Mouse (Mus musculus): ENCODE data around the gene Hecw2. TPM values are rescaled to one million over a fixed set of nuclear protein-coding genes. Genes with fewer than 3 reads are reported as not detected.

Hecw2 gene
- polyA plus RNA-seq, 1 experiment from 2014 or later: 5.5 TPM

DNA sequence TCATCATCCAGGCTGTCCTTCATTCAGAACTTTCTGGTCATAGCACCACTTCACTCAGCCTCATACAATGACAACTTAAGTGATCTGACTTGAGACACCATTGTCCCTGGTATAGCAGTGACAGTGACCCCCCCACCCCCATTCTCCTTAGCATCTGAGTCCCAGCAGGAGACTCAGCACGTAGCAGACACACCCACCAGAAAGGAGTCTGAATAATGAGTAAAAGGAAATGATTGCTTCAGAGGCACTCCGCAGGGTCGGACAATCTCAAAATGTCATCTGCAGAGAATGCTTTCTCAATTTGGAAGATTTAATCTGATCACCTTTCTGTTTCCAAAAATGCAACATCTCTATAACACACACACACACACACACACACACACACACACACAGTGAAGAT lies 253.4 kb downstream of the Hecw2 start:
- Histone ChIP-seq H3K36me3 (ENCODE audit: control insufficient read depth, insufficient read depth, low read length) (no peaks in the 10 kb centered on the region), H3K4me1 (ENCODE audit: control insufficient read depth, insufficient read depth, low read length) (peaks cover 3% of the 10 kb centered on the region; the same call in 1 of the 2 replicates), H3K27me3 (ENCODE audit: control insufficient read depth, insufficient read depth, low read length) (no peaks in the 10 kb centered on the region), H3K9me3 (ENCODE audit: control insufficient read depth, low read length) (no peaks in the 10 kb centered on the region), H3K27ac (ENCODE audit: low read depth, low read length) (no peak overlapping the region), H3K4me2 (ENCODE audit: low read depth) (no peak overlapping the region), H3K9ac (ENCODE audit: low read length) (no peak overlapping the region), H3K4me3 (ENCODE audit: low read depth, low read length) (no peak overlapping the region)
- ATAC-seq (ENCODE audit: insufficient read depth, low FRiP score, low TSS enrichment) (no peak), DNase-seq (ENCODE audit: low spot score) (no peak)
- 58% methylated on average over 3 of the region's 3 CpGs for WGBS

GRCm38 (mm10) chr1:53940268-53941017 lies 254.5 kb downstream of the Hecw2 start:
- Histone ChIP-seq H3K9ac (ENCODE audit: low read length) (no peak overlapping the region), H3K4me2 (ENCODE audit: low read depth) (no peak overlapping the region)
- ATAC-seq (ENCODE audit: insufficient read depth, low FRiP score, low TSS enrichment): peak; percentile 64

DNA sequence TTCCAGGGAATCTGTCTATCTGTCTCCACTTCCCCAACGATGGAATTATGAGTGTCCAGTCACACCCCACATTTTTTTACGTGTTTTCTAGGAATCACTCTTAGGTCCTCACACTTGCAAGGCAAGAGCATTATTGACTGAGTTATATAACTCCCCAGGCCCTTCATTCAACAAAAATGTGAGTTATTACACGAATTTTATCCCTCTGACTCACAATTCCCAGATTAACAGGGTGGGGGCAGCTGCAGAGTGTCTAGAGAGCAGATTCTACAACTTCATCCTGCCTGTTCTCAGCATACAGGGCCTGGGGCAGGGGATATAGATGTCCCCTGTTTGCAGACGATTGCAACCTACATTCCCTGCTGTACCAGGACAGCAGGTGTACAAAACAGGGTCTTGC lies 255.7 kb downstream of the Hecw2 start:
- H3K9me3 ChIP-seq (ENCODE audit: control insufficient read depth, low read length): no peaks in the 10 kb centered on the region
- H3K9ac ChIP-seq (ENCODE audit: low read length): no peak overlapping the region
- no peak overlapping the region for H3K4me3 ChIP-seq (ENCODE audit: low read depth, low read length)
- DNase-seq (ENCODE audit: low spot score): no peak
- no peaks in the 10 kb centered on the region for H3K36me3 ChIP-seq (ENCODE audit: control insufficient read depth, insufficient read depth, low read length)
- no peak overlapping the region for H3K27ac ChIP-seq (ENCODE audit: low read depth, low read length)
- no peak for ATAC-seq (ENCODE audit: insufficient read depth, low FRiP score, low TSS enrichment)
- H3K4me1 ChIP-seq (ENCODE audit: control insufficient read depth, insufficient read depth, low read length): peaks cover 3% of the 10 kb centered on the region; the same call in 1 of the 2 replicates
- 68% methylated on average over 4 of the region's 4 CpGs for WGBS
- no peaks in the 10 kb centered on the region for H3K27me3 ChIP-seq (ENCODE audit: control insufficient read depth, insufficient read depth, low read length)
- no peak overlapping the region for H3K4me2 ChIP-seq (ENCODE audit: low read depth)

More at GRCm38 (mm10) chr1:53940268-53941017, 254.5 kb downstream of the Hecw2 start:
- no peaks in the 10 kb centered on the region for H3K27me3 ChIP-seq (ENCODE audit: control insufficient read depth, insufficient read depth, low read length)
- H3K27ac ChIP-seq (ENCODE audit: low read depth, low read length): no peak overlapping the region
- peak; percentile 36 for DNase-seq (ENCODE audit: low spot score)
- no peaks in the 10 kb centered on the region for H3K36me3 ChIP-seq (ENCODE audit: control insufficient read depth, insufficient read depth, low read length)
- WGBS: 45% methylated on average over 13 of the region's 13 CpGs
- peaks cover 3% of the 10 kb centered on the region; the same call in 1 of the 2 replicates for H3K4me1 ChIP-seq (ENCODE audit: control insufficient read depth, insufficient read depth, low read length)
- no peaks in the 10 kb centered on the region for H3K9me3 ChIP-seq (ENCODE audit: control insufficient read depth, low read length)
- H3K4me3 ChIP-seq (ENCODE audit: low read depth, low read length): no peak overlapping the region

- Histone ChIP-seq H3K27me3 (ENCODE audit: control insufficient read depth, insufficient read depth, low read length) (no peaks in the 10 kb centered on the region), H3K4me2 (ENCODE audit: low read depth) (no peak overlapping the region), H3K4me1 (ENCODE audit: control insufficient read depth, insufficient read depth, low read length) (no peaks in the 10 kb centered on the region), H3K27ac (ENCODE audit: low read depth, low read length) (no peak overlapping the region), H3K4me3 (ENCODE audit: low read depth, low read length) (no peak overlapping the region), H3K9ac (ENCODE audit: low read length) (no peak overlapping the region), H3K36me3 (ENCODE audit: control insufficient read depth, insufficient read depth, low read length) (no peaks in the 10 kb centered on the region), H3K9me3 (ENCODE audit: control insufficient read depth, low read length) (no peaks in the 10 kb centered on the region)
- 49% methylated on average over 2 of the region's 2 CpGs for WGBS
- DNase-seq (ENCODE audit: low spot score) (no peak), ATAC-seq (ENCODE audit: insufficient read depth, low FRiP score, low TSS enrichment) (no peak)
These were observed 261.7 kb downstream of the Hecw2 start for GRCm38 (mm10) chr1:53933308-53933707.

DNA sequence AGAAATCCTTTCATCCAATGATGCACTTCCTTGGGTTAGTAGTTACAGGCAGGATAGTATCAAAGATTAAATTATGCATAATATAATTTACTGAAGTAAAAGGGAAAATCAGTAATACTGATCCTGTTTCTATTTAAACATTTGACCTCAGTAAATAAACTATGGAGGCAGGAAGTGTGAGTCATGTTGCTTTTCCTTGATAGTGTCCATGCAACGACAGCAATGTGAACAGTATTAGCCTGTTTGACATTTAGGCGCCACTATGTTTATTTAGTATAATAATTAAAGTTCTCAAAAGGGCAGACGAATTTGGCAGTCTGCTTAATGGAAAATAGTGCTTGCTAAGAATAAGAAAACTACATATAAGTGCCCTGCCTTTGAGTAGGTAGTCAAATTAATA lies 263.7 kb downstream of the Hecw2 start:
- DNase-seq (ENCODE audit: low spot score) (no peak), ATAC-seq (ENCODE audit: insufficient read depth, low FRiP score, low TSS enrichment) (no peak)
- Histone ChIP-seq H3K9ac (ENCODE audit: low read length) (no peak overlapping the region), H3K4me1 (ENCODE audit: control insufficient read depth, insufficient read depth, low read length) (no peaks in the 10 kb centered on the region), H3K36me3 (ENCODE audit: control insufficient read depth, insufficient read depth, low read length) (no peaks in the 10 kb centered on the region), H3K4me3 (ENCODE audit: low read depth, low read length) (no peak overlapping the region), H3K27ac (ENCODE audit: low read depth, low read length) (no peak overlapping the region), H3K4me2 (ENCODE audit: low read depth) (no peak overlapping the region), H3K9me3 (ENCODE audit: control insufficient read depth, low read length) (no peaks in the 10 kb centered on the region), H3K27me3 (ENCODE audit: control insufficient read depth, insufficient read depth, low read length) (no peaks in the 10 kb centered on the region)
- 80% methylated on average over 3 of the region's 3 CpGs for WGBS

DNA sequence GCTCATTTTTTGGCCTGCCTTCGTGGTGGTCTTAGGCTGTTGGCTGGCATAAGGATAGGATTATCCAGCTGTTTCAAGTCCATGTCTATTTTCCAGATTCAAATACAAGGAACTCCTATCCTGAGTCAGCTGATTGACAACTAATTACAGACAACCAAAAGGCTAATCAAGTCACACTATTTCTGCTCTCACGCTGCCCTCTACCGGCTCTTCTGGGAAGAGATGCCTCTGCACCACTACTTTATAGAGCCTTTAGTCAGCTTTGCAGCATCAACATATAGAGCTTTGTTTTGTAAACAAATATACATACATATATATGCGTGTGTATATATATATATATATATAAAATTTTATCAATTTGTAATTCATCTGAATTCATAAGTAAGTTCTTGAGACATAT lies 267.4 kb downstream of the Hecw2 start:
- no peak overlapping the region for H3K4me3 ChIP-seq (ENCODE audit: low read depth, low read length)
- H3K27ac ChIP-seq (ENCODE audit: low read depth, low read length): no peak overlapping the region
- H3K9ac ChIP-seq (ENCODE audit: low read length): no peak overlapping the region
- ATAC-seq (ENCODE audit: insufficient read depth, low FRiP score, low TSS enrichment) (no peak; the same call in 1 of the 2 replicates), DNase-seq (ENCODE audit: low spot score) (no peak)
- WGBS: 20% methylated on average over 4 of the region's 4 CpGs
- H3K27me3 ChIP-seq (ENCODE audit: control insufficient read depth, insufficient read depth, low read length): no peaks in the 10 kb centered on the region
- H3K9me3 ChIP-seq (ENCODE audit: control insufficient read depth, low read length): no peaks in the 10 kb centered on the region
- no peaks in the 10 kb centered on the region for H3K36me3 ChIP-seq (ENCODE audit: control insufficient read depth, insufficient read depth, low read length)
- no peak overlapping the region for H3K4me2 ChIP-seq (ENCODE audit: low read depth)
- H3K4me1 ChIP-seq (ENCODE audit: control insufficient read depth, insufficient read depth, low read length): no peaks in the 10 kb centered on the region

DNA sequence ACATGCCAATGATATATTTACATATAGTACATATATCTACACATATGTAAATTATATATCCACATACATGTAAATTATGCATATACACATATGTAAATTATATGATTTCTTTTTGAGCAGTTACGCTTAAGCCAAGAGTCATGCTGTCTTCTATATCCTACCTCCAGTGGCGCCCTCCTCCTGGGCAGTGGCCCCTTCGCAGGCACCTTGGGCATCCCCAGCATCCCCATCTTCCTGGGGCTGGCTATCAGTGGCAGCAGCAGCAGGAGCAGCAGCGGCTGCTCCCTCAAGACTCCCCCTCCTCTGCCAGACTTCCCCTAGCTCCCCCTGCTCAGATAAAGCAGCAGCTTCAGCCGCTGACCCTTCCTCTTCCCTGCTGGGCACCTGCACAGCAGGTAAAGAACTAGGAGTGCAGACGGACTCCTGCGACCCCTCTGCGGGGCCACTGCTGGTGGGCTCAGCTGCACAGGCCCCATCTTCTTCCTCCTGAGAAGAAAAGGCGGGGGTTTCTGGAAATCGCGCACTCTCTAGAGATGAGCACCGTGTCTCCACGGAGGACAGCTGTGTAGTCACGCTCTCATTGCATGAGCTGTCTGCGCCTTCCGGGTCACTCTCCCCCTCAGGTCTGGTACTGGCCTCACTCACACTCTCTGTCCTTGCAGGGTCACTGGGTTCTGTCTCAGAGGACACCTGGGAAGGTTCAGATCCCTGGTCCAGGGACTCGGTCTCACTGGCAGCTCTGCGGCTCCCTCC lies 269.6 kb downstream of the Hecw2 start:
- no peaks in the 10 kb centered on the region for H3K36me3 ChIP-seq (ENCODE audit: control insufficient read depth, insufficient read depth, low read length)
- H3K4me1 ChIP-seq (ENCODE audit: control insufficient read depth, insufficient read depth, low read length): no peaks in the 10 kb centered on the region
- ATAC-seq (ENCODE audit: insufficient read depth, low FRiP score, low TSS enrichment) (no peak), DNase-seq (ENCODE audit: low spot score) (no peak)
- H3K4me2 ChIP-seq (ENCODE audit: low read depth): no peak overlapping the region
- H3K27me3 ChIP-seq (ENCODE audit: control insufficient read depth, insufficient read depth, low read length): no peaks in the 10 kb centered on the region
- WGBS: 42% methylated on average over 18 of the region's 18 CpGs
- no peak overlapping the region for H3K9ac ChIP-seq (ENCODE audit: low read length)
- no peak overlapping the region for H3K4me3 ChIP-seq (ENCODE audit: low read depth, low read length)
- no peaks in the 10 kb centered on the region for H3K9me3 ChIP-seq (ENCODE audit: control insufficient read depth, low read length)
- no peak overlapping the region for H3K27ac ChIP-seq (ENCODE audit: low read depth, low read length)

- WGBS: 93% methylated on average over 3 of the region's 3 CpGs
- no peak overlapping the region for H3K4me2 ChIP-seq (ENCODE audit: low read depth)
- no peak overlapping the region for H3K9ac ChIP-seq (ENCODE audit: low read length)
- no peaks in the 10 kb centered on the region for H3K36me3 ChIP-seq (ENCODE audit: control insufficient read depth, insufficient read depth, low read length)
- no peak overlapping the region for H3K4me3 ChIP-seq (ENCODE audit: low read depth, low read length)
- no peaks in the 10 kb centered on the region for H3K4me1 ChIP-seq (ENCODE audit: control insufficient read depth, insufficient read depth, low read length)
- H3K27ac ChIP-seq (ENCODE audit: low read depth, low read length): no peak overlapping the region
- ATAC-seq (ENCODE audit: insufficient read depth, low FRiP score, low TSS enrichment) (no peak), DNase-seq (ENCODE audit: low spot score) (no peak)
- no peaks in the 10 kb centered on the region for H3K9me3 ChIP-seq (ENCODE audit: control insufficient read depth, low read length)
- no peaks in the 10 kb centered on the region for H3K27me3 ChIP-seq (ENCODE audit: control insufficient read depth, insufficient read depth, low read length)
These were observed 283.1 kb downstream of the Hecw2 start for GRCm38 (mm10) chr1:53911848-53912247.

DNA sequence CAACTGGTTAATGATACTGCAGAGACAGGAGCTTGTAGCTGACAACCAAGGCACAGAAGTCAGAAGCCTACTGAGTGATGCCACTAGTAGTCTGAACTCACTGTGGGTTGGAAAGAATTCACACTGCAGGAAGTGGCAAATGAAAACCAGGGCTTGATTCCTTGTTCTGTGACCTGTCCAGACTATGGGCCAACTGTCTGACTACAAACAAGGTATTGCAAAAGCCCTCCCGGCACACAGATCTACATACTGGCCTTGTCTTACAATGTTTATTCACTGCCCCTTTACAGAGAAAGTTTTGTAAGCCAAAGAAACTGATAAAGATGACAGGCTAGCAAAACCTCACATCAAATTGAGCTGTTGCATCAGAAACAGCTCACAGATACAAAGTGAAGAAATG lies 284.7 kb downstream of the Hecw2 start:
- Histone ChIP-seq H3K9me3 (ENCODE audit: control insufficient read depth, low read length) (no peaks in the 10 kb centered on the region), H3K4me2 (ENCODE audit: low read depth) (no peak overlapping the region), H3K27me3 (ENCODE audit: control insufficient read depth, insufficient read depth, low read length) (no peaks in the 10 kb centered on the region), H3K4me3 (ENCODE audit: low read depth, low read length) (no peak overlapping the region), H3K4me1 (ENCODE audit: control insufficient read depth, insufficient read depth, low read length) (no peaks in the 10 kb centered on the region), H3K27ac (ENCODE audit: low read depth, low read length) (no peak overlapping the region), H3K36me3 (ENCODE audit: control insufficient read depth, insufficient read depth, low read length) (no peaks in the 10 kb centered on the region), H3K9ac (ENCODE audit: low read length) (no peak overlapping the region)
- ATAC-seq (ENCODE audit: insufficient read depth, low FRiP score, low TSS enrichment) (no peak), DNase-seq (ENCODE audit: low spot score) (no peak)
- 83% methylated on average over 1 of the region's 1 CpGs for WGBS
